Mouse (Mus musculus) brain, embryonic 18.5 days (tissue): ENCODE results near the gene Cdkl4.

Experiments
- DNase-seq: peaks from one replicate; pipeline ENCODE4 v3.0.0-alpha.2; 2012; ENCODE audit warnings: low read depth, low spot score

Cdkl4 gene

GRCm38 (mm10) chr17:80517244-80517643 lies 60.4 kb downstream of the Cdkl4 start:
- DNase-seq = no peak

- no peak for DNase-seq
These were observed 61.7 kb downstream of the Cdkl4 start for GRCm38 (mm10) chr17:80515956-80516355.

GRCm38 (mm10) chr17:80515513-80515912 lies 62.1 kb downstream of the Cdkl4 start:
- DNase-seq = no peak

- no peak for DNase-seq
These were observed 63.8 kb downstream of the Cdkl4 start for GRCm38 (mm10) chr17:80513766-80514165.

- DNase-seq = no peak
These were observed 67.2 kb downstream of the Cdkl4 start for GRCm38 (mm10) chr17:80510459-80510855.

GRCm38 (mm10) chr17:80509494-80510458 lies 67.8 kb downstream of the Cdkl4 start:
- no peak for DNase-seq

GRCm38 (mm10) chr17:80505766-80506165 lies 71.8 kb downstream of the Cdkl4 start:
- no peak for DNase-seq

GRCm38 (mm10) chr17:80505342-80505741 lies 72.3 kb downstream of the Cdkl4 start:
- no peak for DNase-seq

GRCm38 (mm10) chr17:80501805-80502172 lies 75.8 kb downstream of the Cdkl4 start:
- no peak for DNase-seq

GRCm38 (mm10) chr17:80501037-80501804 lies 76.4 kb downstream of the Cdkl4 start:
- no peak for DNase-seq

- no peak for DNase-seq
These were observed 77.6 kb downstream of the Cdkl4 start for GRCm38 (mm10) chr17:80500025-80500424.

GRCm38 (mm10) chr17:80498600-80499268 lies 78.9 kb downstream of the Cdkl4 start:
- DNase-seq = no peak

- DNase-seq = no peak
These were observed 80.4 kb downstream of the Cdkl4 start for GRCm38 (mm10) chr17:80497183-80497601.

GRCm38 (mm10) chr17:80496607-80497170 lies 80.9 kb downstream of the Cdkl4 start:
- DNase-seq = no peak

GRCm38 (mm10) chr17:80496185-80496584 lies 81.4 kb downstream of the Cdkl4 start:
- DNase-seq = no peak

GRCm38 (mm10) chr17:80493891-80494290 lies 83.7 kb downstream of the Cdkl4 start:
- DNase-seq = no peak

- DNase-seq = no peak
These were observed 84.8 kb downstream of the Cdkl4 start for GRCm38 (mm10) chr17:80492811-80493210.

- DNase-seq = no peak
These were observed 85.3 kb downstream of the Cdkl4 start for GRCm38 (mm10) chr17:80492274-80492673.

- no peak for DNase-seq
These were observed 87.4 kb downstream of the Cdkl4 start for GRCm38 (mm10) chr17:80490166-80490565.

- no peak for DNase-seq
These were observed 88.7 kb downstream of the Cdkl4 start for GRCm38 (mm10) chr17:80488918-80489317.

- no peak for DNase-seq
These were observed 92.5 kb downstream of the Cdkl4 start for GRCm38 (mm10) chr17:80485160-80485559.

GRCm38 (mm10) chr17:80480855-80481224 lies 96.8 kb downstream of the Cdkl4 start:
- no peak for DNase-seq
